Mouse (Mus musculus) cortical plate, adult 2 months (tissue): Measurements from ENCODE around the gene Gmeb1. TPM values are rescaled to one million over a fixed set of nuclear protein-coding genes. Genes with fewer than 3 reads are reported as not detected.
A peak's percentile ranks its signal among the peaks of the same experiment; 100 is the strongest.
"Not testable (repeated sequence)": the region's sequence is repeated elsewhere in the genome, so short reads cannot be mapped to it uniquely, and the experiment has no call there.

Source experiments
- H3K27ac ChIP-seq: fragments of 200-500 bp; 2 replicates; pipeline ENCODE4 v1.5.1; 2012; ENCODE audit warnings: low read length, control low read depth, inconsistent platforms; ENCODE audit not compliant: insufficient read depth
- H3K4me1 ChIP-seq: fragments of 200-500 bp; 2 replicates; pipeline ENCODE4 v1.6.1; 2011; ENCODE audit warnings: low read length; ENCODE audit not compliant: control insufficient read depth, insufficient read depth
- H3K4me3 ChIP-seq: fragments of 200-500 bp; 2 replicates; pipeline ENCODE4 v1.5.1; 2011; ENCODE audit warnings: mild to moderate bottlenecking, low read length, control low read depth; ENCODE audit not compliant: insufficient read depth
- CTCF ChIP-seq: fragments of 200-500 bp; IDR thresholded peaks from 2 replicates; pipeline ENCODE4 v1.5.1; 2011; ENCODE audit warnings: mild to moderate bottlenecking, control low read depth, low read length; ENCODE audit not compliant: insufficient read depth; ENCODE audit errors: extremely low read depth
- POLR2A ChIP-seq: fragments of 200-500 bp; IDR thresholded peaks from 2 replicates; pipeline ENCODE4 v1.6.1; 2011; ENCODE audit warnings: mild to moderate bottlenecking, low read length, control low read depth; ENCODE audit not compliant: insufficient read depth; ENCODE audit errors: extremely low read depth
- polyA plus RNA-seq: library from polyadenylated mRNA; depleted of rRNA; stranded (reverse); fragments of >200 nt; gene quantifications from 2 replicates; pipeline ENCODE4 v1.2.3, GENCODE M21; 2012

Gmeb1 gene
- polyA plus RNA-seq, 1 experiment = 19.1 TPM

DNA sequence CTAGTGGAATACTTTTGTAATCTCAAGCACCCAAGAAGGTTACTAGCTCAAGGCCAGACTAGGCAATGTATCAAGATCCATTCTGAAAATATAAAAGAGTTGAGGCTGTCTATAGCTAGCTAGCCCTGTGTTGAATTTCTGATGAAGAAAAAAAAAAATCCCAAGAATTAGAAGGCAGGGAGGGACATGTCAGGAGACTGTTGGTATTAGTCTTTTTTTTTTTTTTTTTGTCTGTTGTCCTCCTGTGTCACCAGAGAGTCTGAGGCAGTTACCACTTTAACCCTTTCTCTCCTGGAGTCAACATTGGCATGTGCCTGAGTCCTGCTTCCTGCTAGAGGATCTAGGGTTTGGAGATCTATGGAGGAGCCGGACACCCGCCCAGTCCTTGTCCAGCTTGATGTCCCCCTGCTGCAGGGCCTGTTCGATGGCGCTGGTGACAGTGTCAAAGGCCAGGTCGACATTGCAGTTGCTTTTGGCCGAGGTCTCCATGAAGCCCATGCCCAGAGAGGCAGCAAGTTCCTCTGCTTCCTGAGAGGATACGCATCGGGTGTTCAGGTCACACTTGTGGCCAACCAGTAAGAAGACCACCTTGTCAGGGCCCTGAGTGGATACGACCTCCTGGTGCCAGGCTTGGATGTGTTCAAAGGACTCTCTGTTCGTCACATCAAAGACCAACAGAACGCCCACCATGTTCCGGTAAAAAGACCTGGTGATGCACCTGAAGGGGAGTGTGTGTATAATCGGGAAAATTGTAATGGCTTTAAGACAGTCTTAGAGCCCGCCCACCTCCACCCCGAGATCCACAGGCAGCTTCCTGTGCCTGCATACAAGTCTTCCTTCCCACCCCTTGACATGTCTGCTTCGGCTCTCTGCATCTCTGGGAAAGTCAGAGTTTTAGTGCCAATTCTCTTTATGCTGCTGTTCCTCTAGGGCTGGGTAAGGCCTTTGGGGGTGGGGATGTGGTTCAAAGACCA lies 40.9 kb upstream of the Gmeb1 start:
- TF ChIP-seq CTCF (no peak), POLR2A (peak; percentile 26; the same call in 1 of the 2 replicates)
- H3K4me1 ChIP-seq = no peaks in the 10 kb centered on the region; the same call in 1 of the 2 replicates
- H3K27ac ChIP-seq = peak overlapping the region; percentile 19; the same call in 1 of the 2 replicates
- H3K4me3 ChIP-seq = peak overlapping the region; percentile 51

DNA sequence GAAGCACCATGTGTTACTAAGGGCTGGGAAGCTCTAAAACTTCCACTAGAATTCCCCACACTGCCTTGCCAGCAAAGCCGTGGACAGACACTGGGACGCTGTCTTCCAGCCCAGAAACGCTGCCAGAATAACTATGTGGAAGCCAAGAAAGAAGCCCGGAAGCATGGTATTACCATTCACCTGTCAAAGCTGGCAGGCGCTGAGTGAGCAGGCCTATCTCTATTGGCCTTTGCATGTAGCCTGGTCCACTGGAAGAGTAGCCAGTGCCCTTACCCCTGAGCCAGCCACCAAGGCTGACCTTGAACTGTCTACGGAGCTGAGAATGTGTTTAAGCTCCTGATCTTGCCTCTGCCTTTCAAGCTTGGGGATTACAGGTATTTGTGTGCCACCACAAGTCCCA lies 40.1 kb upstream of the Gmeb1 start:
- H3K27ac ChIP-seq = no peak overlapping the region
- H3K4me1 ChIP-seq = no peaks in the 10 kb centered on the region; the same call in 1 of the 2 replicates
- TF ChIP-seq CTCF (no peak), POLR2A (no peak)
- no peak overlapping the region for H3K4me3 ChIP-seq

DNA sequence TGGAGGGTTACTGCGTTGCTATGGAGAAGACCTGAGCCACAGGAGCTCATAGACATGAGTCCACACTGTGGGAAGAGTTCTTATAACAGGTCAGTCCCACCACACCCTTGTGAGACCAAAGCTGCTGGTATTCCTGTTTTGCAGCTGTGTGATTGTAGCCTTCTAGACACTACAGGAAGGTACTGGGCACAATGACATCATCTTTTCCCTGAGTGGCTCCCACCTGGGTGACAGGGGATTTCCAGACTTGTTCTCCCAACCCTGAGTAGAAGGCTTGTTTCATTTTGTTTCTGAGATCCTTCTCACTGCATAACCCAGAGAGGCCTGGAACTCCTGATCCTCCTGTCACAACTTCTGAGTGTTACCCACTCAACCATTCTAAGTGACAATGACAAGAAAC lies 38.4 kb upstream of the Gmeb1 start:
- TF ChIP-seq POLR2A (no peak), CTCF (no peak)
- Histone ChIP-seq H3K4me1 (no peaks in the 10 kb centered on the region; the same call in 1 of the 2 replicates), H3K27ac (no peak overlapping the region), H3K4me3 (no peak overlapping the region)

DNA sequence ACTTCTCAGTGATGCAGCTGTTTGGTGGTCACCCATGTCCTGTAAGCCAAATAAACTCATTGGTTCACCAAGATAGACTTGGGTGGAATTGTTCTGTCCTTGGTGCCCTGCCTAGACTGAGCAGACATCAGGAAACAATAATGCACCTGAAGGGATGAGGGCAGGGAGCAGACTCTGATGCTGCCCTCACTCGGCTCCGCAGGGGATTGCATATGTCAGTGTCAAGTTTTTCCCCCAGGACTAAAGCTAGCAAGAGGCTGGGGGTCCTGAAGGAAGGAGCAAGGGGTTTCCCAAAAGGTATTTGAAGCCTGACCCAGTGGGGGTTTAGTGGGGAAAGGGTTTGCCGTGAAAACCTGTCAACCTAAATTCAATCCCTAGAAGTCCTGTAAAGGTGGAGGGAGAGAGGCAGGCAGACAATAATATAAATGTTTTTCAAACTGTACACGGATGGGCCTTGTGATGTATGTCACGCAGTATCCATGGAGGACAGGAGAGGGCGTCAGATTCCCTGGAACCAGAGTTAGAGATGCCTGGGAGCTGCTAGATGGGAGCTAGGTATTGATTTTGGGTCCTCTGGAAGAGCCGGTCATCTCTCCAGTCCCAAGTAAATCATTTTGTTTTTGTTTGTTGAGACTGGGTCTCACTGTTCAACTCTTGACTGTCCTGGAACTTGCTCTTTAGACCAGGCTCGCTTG lies 34.4 kb upstream of the Gmeb1 start:
- TF ChIP-seq CTCF (0 out of 2 replicates have a peak, but pooled peaks have one; percentile 11), POLR2A (no peak)
- H3K4me1 ChIP-seq = no peaks in the 10 kb centered on the region
- H3K4me3 ChIP-seq = no peak overlapping the region
- no peak overlapping the region for H3K27ac ChIP-seq

DNA sequence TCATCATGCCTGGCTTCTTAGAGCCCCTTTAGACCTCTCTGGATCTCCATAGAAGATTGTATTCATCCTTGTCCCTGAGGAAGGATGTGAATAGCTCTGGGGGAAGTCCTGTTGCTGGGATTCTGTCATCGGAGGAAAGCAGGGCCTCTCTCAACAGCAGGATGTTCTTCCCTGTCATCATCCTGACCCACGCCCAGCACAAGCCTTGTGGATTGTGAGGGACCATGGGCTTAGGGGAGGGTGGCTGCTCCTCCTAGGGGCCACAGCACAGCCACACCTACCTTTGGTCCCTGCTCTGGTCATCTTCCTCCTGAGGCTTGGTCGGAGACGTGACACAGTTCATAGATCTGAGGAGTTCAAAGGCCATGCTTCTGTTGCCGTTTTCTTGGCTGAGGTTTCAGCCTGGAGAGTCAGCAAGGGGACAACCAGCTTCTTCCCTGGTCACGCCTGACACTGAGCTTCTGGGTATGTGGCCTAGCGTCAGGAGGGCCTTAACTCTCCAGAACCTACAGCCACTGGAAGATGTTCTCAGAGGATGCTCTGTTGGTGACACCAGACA lies 32.4 kb upstream of the Gmeb1 start:
- TF ChIP-seq POLR2A = no peak
- TF ChIP-seq CTCF = no peak
- Histone ChIP-seq H3K4me1 (no peaks in the 10 kb centered on the region), H3K27ac (no peak overlapping the region)

DNA sequence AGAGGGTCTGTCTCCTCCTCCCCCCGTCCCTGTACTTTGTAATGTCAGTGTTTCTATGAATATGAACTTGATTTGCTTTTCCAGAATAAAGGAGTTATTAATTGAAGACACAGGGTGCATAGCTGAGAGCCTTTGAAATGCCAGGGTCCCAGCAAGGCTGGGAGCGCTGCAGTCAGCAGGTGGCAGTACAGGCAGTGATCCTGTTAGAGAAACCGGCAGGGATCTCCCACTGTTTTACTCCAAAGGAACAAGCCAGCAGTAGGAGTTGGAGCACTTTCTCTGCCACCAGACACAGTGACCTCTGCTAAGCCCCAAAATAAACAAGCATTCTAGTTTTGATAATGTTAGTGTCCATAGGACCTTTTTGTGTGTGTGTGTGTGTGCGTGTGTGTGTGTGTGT lies 31.6 kb upstream of the Gmeb1 start:
- no peak overlapping the region for H3K27ac ChIP-seq
- H3K4me3 ChIP-seq = no peak overlapping the region
- H3K4me1 ChIP-seq = no peaks in the 10 kb centered on the region
- TF ChIP-seq CTCF = peak; percentile 64
- no peak for TF ChIP-seq POLR2A

More for the DNA sequence above, 32.4 kb upstream of the Gmeb1 start:
- H3K4me3 ChIP-seq = no peak overlapping the region

DNA sequence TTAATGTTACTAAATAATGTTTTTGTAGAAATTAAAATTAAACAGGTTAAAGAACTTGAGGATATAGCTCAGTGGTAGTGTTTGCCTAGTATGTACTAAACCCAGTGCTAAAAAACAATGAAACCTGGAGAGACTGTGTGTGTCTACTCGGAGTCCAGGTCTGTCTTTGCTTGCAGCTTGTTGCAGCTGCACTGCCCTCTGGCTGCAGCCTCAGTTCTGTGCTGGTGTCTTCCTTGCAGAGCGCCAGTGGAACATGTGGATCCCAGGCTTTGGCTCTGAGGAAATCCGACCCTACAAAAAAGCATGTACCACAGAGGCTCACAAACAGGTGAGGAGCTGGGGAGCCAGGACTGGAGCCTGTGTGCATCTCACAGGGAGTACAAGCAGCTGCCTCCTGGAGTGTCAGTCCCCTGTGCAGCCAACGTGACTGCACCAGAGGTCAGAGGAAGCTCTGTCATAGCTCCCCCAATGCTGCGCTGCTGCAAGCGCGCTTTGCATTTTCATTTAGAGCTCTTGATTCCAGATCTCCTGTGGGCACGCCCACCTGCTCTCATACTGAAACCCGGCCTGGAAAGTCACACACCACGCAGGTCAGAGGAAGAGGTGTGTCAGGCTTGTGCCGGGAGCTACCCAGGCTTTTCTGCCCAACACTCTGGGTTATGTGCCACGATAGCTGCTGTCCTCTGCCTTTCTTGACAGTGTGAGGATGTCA lies 30.4 kb upstream of the Gmeb1 start:
- Histone ChIP-seq H3K4me3 (no peak overlapping the region), H3K4me1 (no peaks in the 10 kb centered on the region), H3K27ac (no peak overlapping the region)
- peak; percentile 19; the same call in 1 of the 2 replicates for TF ChIP-seq CTCF
- no peak for TF ChIP-seq POLR2A

DNA sequence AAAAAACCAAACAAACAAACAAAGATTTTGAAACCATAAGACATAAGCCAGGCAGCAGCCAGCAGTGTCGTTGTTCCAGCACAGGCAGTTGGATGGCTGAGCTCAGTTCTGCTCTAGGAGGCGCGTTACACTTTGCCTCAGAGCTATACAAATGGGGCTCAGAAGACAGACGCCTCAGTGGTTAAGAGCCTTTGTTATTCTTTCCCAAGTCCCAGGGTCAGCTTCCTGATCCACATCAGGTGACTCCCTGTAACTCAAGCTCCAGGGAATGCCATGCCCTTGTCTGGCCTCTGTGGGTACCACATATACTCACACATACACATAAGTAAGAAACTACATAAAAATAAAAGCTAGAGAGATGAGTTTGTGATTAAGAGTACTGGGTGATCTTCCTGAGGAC lies 29.7 kb upstream of the Gmeb1 start:
- Histone ChIP-seq H3K4me3 (no peak overlapping the region), H3K4me1 (no peaks in the 10 kb centered on the region), H3K27ac (no peak overlapping the region)
- TF ChIP-seq CTCF = no peak
- TF ChIP-seq POLR2A = no peak

DNA sequence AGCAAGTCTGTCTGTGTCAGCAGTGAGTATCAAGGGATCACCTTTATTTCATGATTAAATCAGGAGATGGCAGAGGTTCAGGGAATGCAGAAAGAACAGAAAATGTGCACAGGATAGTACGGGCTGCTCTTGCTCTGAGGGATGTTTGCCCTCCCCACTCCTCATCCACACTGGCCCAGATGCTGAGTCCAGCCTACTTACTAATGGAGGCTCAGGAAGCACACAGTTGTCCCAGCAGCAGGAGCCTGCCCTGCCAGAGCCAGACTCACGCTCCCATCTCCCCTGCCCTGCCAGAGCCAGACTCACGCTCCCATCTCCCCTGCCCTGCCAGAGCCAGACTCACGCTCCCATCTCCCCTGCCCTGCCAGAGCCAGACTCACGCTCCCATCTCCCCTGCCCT lies 27.4 kb upstream of the Gmeb1 start:
- H3K27ac ChIP-seq, H3K4me1 ChIP-seq, H3K4me3 ChIP-seq: not testable (repeated sequence)
